Mouse (Mus musculus) embryonic facial prominence, embryonic 12.5 days (tissue): ENCODE results near the gene Gm17364. TPM values are rescaled to one million over a fixed set of nuclear protein-coding genes. Genes with fewer than 3 reads are reported as not detected.
A peak's percentile ranks its signal among the peaks of the same experiment; 100 is the strongest.
"Not testable (repeated sequence)": the region's sequence is repeated elsewhere in the genome, so short reads cannot be mapped to it uniquely, and the experiment has no call there.

Source experiments
- ATAC-seq: fragments of 200-750 bp; cut with Nextera tagmentation; 2 replicates; pipeline ENCODE4 v1.8.0; 2017; ENCODE audit not compliant: insufficient number of reproducible peaks, insufficient read depth, low FRiP score, low TSS enrichment
- H3K27ac ChIP-seq: fragments of 300-500 bp; sonication (generic); 2 replicates; pipeline ENCODE4 v1.5.1; 2016; ENCODE audit warnings: mild to moderate bottlenecking
- H3K27me3 ChIP-seq: fragments of 300-500 bp; sonication (generic); 2 replicates; pipeline ENCODE4 v1.6.1; 2016; ENCODE audit warnings: mild to moderate bottlenecking, moderate library complexity
- H3K36me3 ChIP-seq: fragments of 300-500 bp; sonication (generic); 2 replicates; pipeline ENCODE4 v1.6.1; 2016; ENCODE audit warnings: mild to moderate bottlenecking
- H3K4me1 ChIP-seq: fragments of 300-500 bp; sonication (generic); 2 replicates; pipeline ENCODE4 v1.6.1; 2016
- H3K4me2 ChIP-seq: fragments of 300-500 bp; sonication (generic); replicated peaks from 2 replicates; pipeline ENCODE4 v1.6.1; 2016; ENCODE audit warnings: mild to moderate bottlenecking, moderate library complexity
- H3K4me3 ChIP-seq: fragments of 300-500 bp; sonication (generic); 2 replicates; pipeline ENCODE4 v1.5.1; 2016; ENCODE audit warnings: mild to moderate bottlenecking
- H3K9ac ChIP-seq: fragments of 300-500 bp; sonication (generic); 2 replicates; pipeline ENCODE4 v1.6.1; 2016; ENCODE audit warnings: mild to moderate bottlenecking, moderate library complexity
- H3K9me3 ChIP-seq: fragments of 300-500 bp; sonication (generic); 2 replicates; pipeline ENCODE4 v1.6.1; 2016; ENCODE audit warnings: mild to moderate bottlenecking, moderate library complexity
- WGBS: fragments of 180-500 bp; shearing (Covaris S2); methylation state at CpG from one replicate; pipeline ENCODE4 v1.1.7; 2016; 5-methylcytosine and 5-hydroxymethylcytosine counted together
- polyA plus RNA-seq: library from polyadenylated mRNA; unstranded; fragments of >200 nt; fragmentation: Nextera tagmentation; extraction: Ambion mirVana; gene quantifications from 2 replicates; pipeline ENCODE4 v1.2.1, GENCODE M21; 2016

Gene Gm17364
- polyA plus RNA-seq, 1 experiment from 2014 or later, result not detected

- H3K4me2 ChIP-seq, result peak overlapping the region; percentile 73; the same call in 1 of the 2 replicates
These were observed 22.5 kb downstream of the Gm17364 start for GRCm38 (mm10) chr13:41251232-41251631.

GRCm38 (mm10) chr13:41250318-41250981 is 23.3 kb downstream of the Gm17364 start:
- peak overlapping the region; percentile 73 for H3K4me2 ChIP-seq
- H3K27me3 ChIP-seq, result no peaks in the 10 kb centered on the region
- H3K27ac ChIP-seq, result peak overlapping the region; percentile 82
- peak overlapping the region; percentile 77 for H3K4me3 ChIP-seq
- H3K4me1 ChIP-seq, result no peaks in the 10 kb centered on the region
- H3K9ac ChIP-seq, result peak overlapping the region; percentile 82
- H3K9me3 ChIP-seq, result no peaks in the 10 kb centered on the region
- WGBS, result 1% methylated on average over 27 of the region's 27 CpGs
- no peak for ATAC-seq
- H3K36me3 ChIP-seq, result no peaks in the 10 kb centered on the region

More at GRCm38 (mm10) chr13:41251232-41251631, 22.5 kb downstream of the Gm17364 start:
- H3K9me3 ChIP-seq, ATAC-seq, H3K9ac ChIP-seq, H3K27me3 ChIP-seq, H3K27ac ChIP-seq, H3K4me1 ChIP-seq, H3K36me3 ChIP-seq, H3K4me3 ChIP-seq: not testable (repeated sequence)
- WGBS, result 90% methylated on average over 5 of the region's 5 CpGs

GRCm38 (mm10) chr13:41249538-41250317 is 24.0 kb downstream of the Gm17364 start, which contains the start of gene Smim13:
Gene Smim13, plus strand, starts transcription at chr13:41249844.
- Histone ChIP-seq H3K36me3 (no peaks in the 10 kb centered on the region), H3K27ac (peak within 1 kb of the TSS; percentile 82), H3K9me3 (no peaks in the 10 kb centered on the region), H3K4me2 (peak within 1 kb of the TSS; percentile 73), H3K27me3 (no peaks in the 10 kb centered on the region), H3K4me3 (peak within 1 kb of the TSS; percentile 77), H3K4me1 (no peaks in the 10 kb centered on the region), H3K9ac (peak within 1 kb of the TSS; percentile 82)
- ATAC-seq, result peak; percentile 98
- WGBS, result under 1% methylated on average over 61 of the region's 78 CpGs

DNA sequence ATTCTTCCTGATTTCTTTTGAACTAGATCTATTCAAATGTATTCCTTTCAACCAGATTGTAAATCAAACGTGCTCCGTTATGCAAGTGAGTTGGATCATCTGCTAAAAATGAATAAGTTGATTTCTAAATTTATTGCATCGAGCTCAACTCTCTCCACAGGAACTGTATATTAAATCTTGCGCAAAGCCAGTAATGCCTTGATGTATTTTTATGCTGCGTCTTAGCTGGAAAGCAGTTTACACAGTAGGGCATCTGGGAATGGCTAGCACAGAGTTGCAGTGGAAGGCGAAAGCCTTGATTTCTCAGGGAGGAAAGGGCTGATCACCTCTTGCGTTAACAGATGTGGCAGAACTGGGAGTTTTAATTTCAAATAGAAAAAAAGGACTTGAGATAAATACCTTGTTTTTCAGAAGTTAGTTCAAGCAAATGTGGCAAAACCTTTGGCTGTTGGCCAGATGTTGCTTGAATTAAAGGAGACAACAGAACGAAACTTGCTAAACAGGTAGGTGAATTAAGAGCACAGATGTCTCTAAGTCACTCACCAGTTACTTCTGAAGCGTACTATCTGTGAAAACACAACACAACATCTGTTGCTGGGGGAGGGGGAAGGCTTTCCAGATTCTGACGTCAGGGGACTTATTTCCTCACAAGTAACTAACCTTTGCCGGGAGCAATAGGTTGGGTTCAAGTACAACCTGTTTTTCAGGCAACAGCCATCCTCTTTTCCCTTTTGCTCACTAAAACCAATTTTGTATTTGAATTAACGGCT is 24.8 kb downstream of the Gm17364 start:
- H3K27me3 ChIP-seq, result no peaks in the 10 kb centered on the region
- H3K9me3 ChIP-seq, result no peaks in the 10 kb centered on the region
- H3K4me1 ChIP-seq, result no peaks in the 10 kb centered on the region
- no peaks in the 10 kb centered on the region for H3K36me3 ChIP-seq
- peak overlapping the region; percentile 63; the same call in 1 of the 2 replicates for H3K27ac ChIP-seq
- H3K4me3 ChIP-seq, result peak overlapping the region; percentile 77
- 45% methylated on average over 12 of the region's 12 CpGs for WGBS
- no peak for ATAC-seq
- peak overlapping the region; percentile 39 for H3K9ac ChIP-seq
- H3K4me2 ChIP-seq, result peak overlapping the region; percentile 73

DNA sequence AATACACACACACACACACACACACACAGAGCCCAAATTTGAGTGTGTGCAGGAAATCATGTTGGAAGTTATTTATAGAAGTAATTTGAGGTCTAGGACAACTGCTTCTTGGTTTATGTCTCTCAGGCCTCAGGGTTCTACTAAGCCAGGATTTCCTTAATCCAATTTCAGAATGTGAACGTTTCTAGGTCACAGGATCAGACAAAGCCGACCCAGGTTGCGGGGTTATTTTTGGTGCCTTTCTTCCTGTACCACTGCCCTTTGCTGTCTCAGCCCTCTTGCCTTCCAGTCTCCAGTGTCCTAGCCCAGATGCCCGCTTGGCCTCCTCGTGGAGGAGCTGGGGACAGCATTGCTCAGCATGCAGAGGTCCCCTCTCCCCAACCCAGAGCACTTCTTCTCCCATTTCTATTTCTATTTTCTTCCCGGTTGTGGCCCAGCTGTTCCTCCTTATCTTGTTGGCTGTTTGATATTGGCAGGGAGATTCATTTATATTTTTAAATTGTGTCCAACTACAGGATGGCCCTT is 29.4 kb downstream of the Gm17364 start:
- no peaks in the 10 kb centered on the region for H3K9me3 ChIP-seq
- WGBS, result 57% methylated on average over 6 of the region's 6 CpGs
- no peaks in the 10 kb centered on the region for H3K4me1 ChIP-seq
- H3K4me2 ChIP-seq, result no peak overlapping the region
- H3K36me3 ChIP-seq, result no peaks in the 10 kb centered on the region
- no peak overlapping the region for H3K27ac ChIP-seq
- H3K9ac ChIP-seq, result no peak overlapping the region
- H3K27me3 ChIP-seq, result no peaks in the 10 kb centered on the region
- no peak overlapping the region for H3K4me3 ChIP-seq
- no peak for ATAC-seq

DNA sequence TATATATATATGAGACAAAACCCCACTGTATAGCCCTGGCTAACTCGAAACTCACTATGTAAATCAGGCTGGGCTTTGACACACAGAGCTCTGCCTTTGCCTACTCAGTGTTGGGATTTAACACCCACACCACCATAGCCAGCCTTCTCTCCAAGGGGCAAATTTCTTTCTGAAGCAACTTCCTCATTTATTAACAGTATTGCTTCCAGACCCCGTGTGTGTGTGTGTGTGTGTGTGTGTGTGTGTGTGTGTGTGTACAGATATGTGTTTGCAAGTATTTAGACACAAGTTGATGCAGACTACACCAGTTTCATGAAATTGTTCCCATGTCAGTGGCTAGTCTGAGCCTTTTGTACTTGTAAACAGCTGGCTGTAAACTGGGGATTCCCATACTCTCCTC is 32.2 kb downstream of the Gm17364 start:
- WGBS, result 73% methylated on average over 2 of the region's 2 CpGs
- Histone ChIP-seq H3K4me1 (no peaks in the 10 kb centered on the region), H3K9me3 (no peaks in the 10 kb centered on the region), H3K36me3 (no peaks in the 10 kb centered on the region), H3K4me3 (no peak overlapping the region), H3K4me2 (no peak overlapping the region), H3K27ac (no peak overlapping the region), H3K27me3 (no peaks in the 10 kb centered on the region), H3K9ac (no peak overlapping the region)
- ATAC-seq, result no peak

GRCm38 (mm10) chr13:41238805-41239130 is 35.0 kb downstream of the Gm17364 start:
- Histone ChIP-seq H3K4me2 (no peak overlapping the region), H3K9ac (no peak overlapping the region), H3K4me3 (no peak overlapping the region), H3K36me3 (no peaks in the 10 kb centered on the region), H3K27ac (no peak overlapping the region), H3K27me3 (no peaks in the 10 kb centered on the region), H3K4me1 (no peaks in the 10 kb centered on the region), H3K9me3 (no peaks in the 10 kb centered on the region)
- WGBS, result 14% methylated on average over 5 of the region's 5 CpGs
- no peak for ATAC-seq

- H3K4me3 ChIP-seq, result no peak overlapping the region
- no peaks in the 10 kb centered on the region for H3K4me1 ChIP-seq
- no peaks in the 10 kb centered on the region for H3K9me3 ChIP-seq
- H3K9ac ChIP-seq, result no peak overlapping the region
- no peaks in the 10 kb centered on the region for H3K36me3 ChIP-seq
- H3K4me2 ChIP-seq, result no peak overlapping the region
- no peak overlapping the region for H3K27ac ChIP-seq
- no peaks in the 10 kb centered on the region for H3K27me3 ChIP-seq
- ATAC-seq, result 0 out of 2 replicates have a peak, but pooled peaks have one; percentile 15
- WGBS, result 74% methylated on average over 10 of the region's 10 CpGs
These were observed 35.6 kb downstream of the Gm17364 start for GRCm38 (mm10) chr13:41238035-41238804.

DNA sequence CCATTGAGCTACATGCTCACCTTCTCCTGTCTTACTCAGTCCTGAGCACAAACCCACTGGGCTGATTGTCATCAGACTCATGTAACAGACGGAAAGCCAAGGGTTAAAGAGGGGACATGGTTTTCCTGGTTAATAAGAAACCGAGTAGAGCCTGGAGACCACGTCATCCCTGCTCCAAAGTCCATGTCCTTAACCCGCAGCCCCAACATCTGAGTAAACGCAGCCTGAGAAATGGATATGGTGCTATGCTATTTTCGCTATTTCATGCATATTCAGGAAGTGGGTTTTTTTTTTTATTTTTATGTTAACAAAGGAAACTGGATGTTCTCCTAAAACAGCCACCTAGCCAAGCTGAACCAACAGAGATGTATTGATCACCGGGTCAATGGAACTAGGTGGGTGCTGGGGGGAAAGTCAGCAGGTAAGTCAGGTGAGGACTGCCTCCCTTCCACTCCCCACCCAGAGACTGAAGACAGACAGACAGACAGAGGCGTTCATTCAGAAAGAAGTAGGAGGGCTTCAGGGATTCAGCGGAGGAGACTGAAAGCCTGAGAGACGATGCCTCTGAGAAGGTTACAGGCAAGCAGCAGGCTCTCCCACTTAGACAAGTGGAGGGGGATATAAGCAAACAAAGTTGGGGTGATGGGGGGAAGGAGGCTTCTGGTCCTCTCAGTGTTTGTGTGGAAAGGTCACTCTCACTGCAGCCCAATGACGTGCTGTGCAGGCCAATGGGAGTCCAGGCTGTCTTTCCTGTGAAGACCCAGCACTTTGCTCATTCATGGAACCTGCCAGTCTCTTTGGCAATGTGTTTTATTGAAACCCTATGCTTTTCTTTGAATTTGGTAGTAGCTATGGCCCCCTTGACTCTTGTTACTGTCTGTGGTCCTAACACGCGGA is 37.7 kb downstream of the Gm17364 start:
- no peak overlapping the region for H3K27ac ChIP-seq
- no peaks in the 10 kb centered on the region for H3K36me3 ChIP-seq
- WGBS, result 67% methylated on average over 13 of the region's 13 CpGs
- H3K4me1 ChIP-seq, result no peaks in the 10 kb centered on the region
- no peak overlapping the region for H3K9ac ChIP-seq
- H3K27me3 ChIP-seq, result no peaks in the 10 kb centered on the region
- ATAC-seq, result no peak
- no peaks in the 10 kb centered on the region for H3K9me3 ChIP-seq
- H3K4me2 ChIP-seq, result no peak overlapping the region
- no peak overlapping the region for H3K4me3 ChIP-seq

- ATAC-seq, result no peak
- Histone ChIP-seq H3K9me3 (no peaks in the 10 kb centered on the region), H3K27me3 (no peaks in the 10 kb centered on the region), H3K36me3 (no peaks in the 10 kb centered on the region), H3K4me1 (no peaks in the 10 kb centered on the region), H3K4me2 (no peak overlapping the region), H3K27ac (no peak overlapping the region), H3K9ac (no peak overlapping the region), H3K4me3 (no peak overlapping the region)
- 85% methylated on average over 6 of the region's 6 CpGs for WGBS
These were observed 38.6 kb downstream of the Gm17364 start for GRCm38 (mm10) chr13:41235181-41235580.
